Comparison of ENCODE assay signal across 7 mouse cellular contexts in the genomic region with DNA sequence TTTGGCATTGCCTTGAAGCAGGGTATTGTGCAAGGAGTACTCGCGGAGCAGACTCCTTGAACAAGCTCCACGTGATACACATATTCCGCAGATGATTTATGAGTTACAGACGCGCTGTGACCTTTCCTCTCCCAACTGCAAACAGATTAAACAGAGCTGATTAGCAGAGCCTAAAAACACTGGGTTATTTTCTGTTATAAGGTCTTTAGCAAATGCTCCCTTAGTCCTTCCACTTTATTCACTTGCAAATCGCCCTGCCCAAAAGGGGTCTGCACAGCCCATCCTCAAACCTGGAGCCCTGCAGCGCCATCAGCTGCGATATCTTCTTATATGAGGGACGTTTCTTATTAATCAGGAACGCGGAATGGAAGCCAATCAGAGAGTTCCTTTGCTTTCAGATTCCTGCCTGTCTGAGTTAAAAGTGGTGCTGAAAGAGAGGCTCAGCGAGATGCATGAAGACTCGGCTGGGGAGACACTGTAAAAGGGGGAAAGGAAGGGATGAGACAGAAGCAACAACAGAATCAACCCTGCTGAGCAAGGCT. TPM values are rescaled to one million over a fixed set of nuclear protein-coding genes. Genes with fewer than 3 reads are reported as not detected.
DNase-seq lines count a peak whose midpoint lies in the region; ATAC-seq lines count a peak whose summit lies in the region.

A gene (plus strand): TSS at position 287 of the 542 bp plus-strand sequence.

- DNase-seq in urinary bladder, postnatal 14 days (ENCODE audit: low spot score), result peak; percentile 24
- DNase-seq in urinary bladder, postnatal 25 days (ENCODE audit: low spot score), result no peak
- peak; percentile 46 for DNase-seq in embryonic facial prominence, embryonic 14.5 days (ENCODE audit: low spot score)
- peak; percentile 54 to 60 for DNase-seq in right cerebral cortex, adult 2 months (ENCODE audit: low spot score in 2 of 2)

- peak within 1 kb of the TSS; percentile 46 for H3K9ac ChIP-seq in embryonic facial prominence, embryonic 14.5 days (ENCODE audit: low read depth, low read length)
- no peak within 1 kb of the TSS for H3K9ac ChIP-seq in intestine, embryonic 15.5 days
- H3K9ac ChIP-seq in limb, embryonic 13.5 days, result peak within 1 kb of the TSS; percentile 13; the same call in 1 of the 2 replicates

- 0 out of 2 replicates have a peak, but pooled peaks have one; percentile 44 for ATAC-seq in embryonic facial prominence, embryonic 14.5 days (ENCODE audit: low read depth)
- peak; percentile 98 for ATAC-seq in intestine, embryonic 15.5 days
- ATAC-seq in limb, embryonic 13.5 days (ENCODE audit: low FRiP score, low read depth), result no peak; the same call in 1 of the 2 replicates
- ATAC-seq in monocyte, adult 5-6 weeks (replicated peaks; ENCODE audit: insufficient number of reproducible peaks, low FRiP score, low TSS enrichment, poor library complexity, severe bottlenecking), result no peak

- peak within 1 kb of the TSS; percentile 33 for H3K4me3 ChIP-seq in embryonic facial prominence, embryonic 14.5 days (ENCODE audit: low read depth, low read length)
- peak within 1 kb of the TSS; percentile 30 for H3K4me3 ChIP-seq in intestine, embryonic 15.5 days (replicated peaks)
- H3K4me3 ChIP-seq in limb, embryonic 13.5 days, result peak within 1 kb of the TSS; percentile 40

- no peaks in the 10 kb centered on the region for H3K36me3 ChIP-seq in embryonic facial prominence, embryonic 14.5 days (ENCODE audit: control insufficient read depth, insufficient read depth, low read length)
- H3K36me3 ChIP-seq in intestine, embryonic 15.5 days, result no peaks in the 10 kb centered on the region
- H3K36me3 ChIP-seq in limb, embryonic 13.5 days, result no peaks in the 10 kb centered on the region

- peak within 1 kb of the TSS; percentile 60 for H3K4me2 ChIP-seq in embryonic facial prominence, embryonic 14.5 days (ENCODE audit: low read depth, low read length)
- H3K4me2 ChIP-seq in intestine, embryonic 15.5 days (replicated peaks), result peak within 1 kb of the TSS; percentile 61
- peak within 1 kb of the TSS; percentile 67 for H3K4me2 ChIP-seq in limb, embryonic 13.5 days (replicated peaks)

- H3K4me1 ChIP-seq in embryonic facial prominence, embryonic 14.5 days (ENCODE audit: control insufficient read depth, insufficient read depth, low read length), result no peaks in the 10 kb centered on the region
- H3K4me1 ChIP-seq in intestine, embryonic 15.5 days (replicated peaks), result no peaks in the 10 kb centered on the region
- H3K4me1 ChIP-seq in limb, embryonic 13.5 days, result 0 out of 2 replicates have a peak, but pooled peaks cover 6% of the 10 kb centered on the region

- WGBS in embryonic facial prominence, embryonic 14.5 days, result 3% methylated on average over 14 of the region's 14 CpGs
- 1% methylated on average over 14 of the region's 14 CpGs for WGBS in intestine, embryonic 15.5 days
- 2% methylated on average over 14 of the region's 14 CpGs for WGBS in limb, embryonic 13.5 days

- no peaks in the 10 kb centered on the region for H3K27me3 ChIP-seq in embryonic facial prominence, embryonic 14.5 days (replicated peaks; ENCODE audit: control insufficient read depth, insufficient read depth, low read length)
- no peaks in the 10 kb centered on the region for H3K27me3 ChIP-seq in intestine, embryonic 15.5 days (replicated peaks)
- H3K27me3 ChIP-seq in limb, embryonic 13.5 days, result no peaks in the 10 kb centered on the region

- H3K27ac ChIP-seq in embryonic facial prominence, embryonic 14.5 days (replicated peaks; ENCODE audit: low read depth, low read length), result no peak within 1 kb of the TSS
- H3K27ac ChIP-seq in intestine, embryonic 15.5 days, result no peak within 1 kb of the TSS
- no peak within 1 kb of the TSS for H3K27ac ChIP-seq in limb, embryonic 13.5 days

- H3K9me3 ChIP-seq in embryonic facial prominence, embryonic 14.5 days (ENCODE audit: control insufficient read depth, low read length), result no peaks in the 10 kb centered on the region
- H3K9me3 ChIP-seq in intestine, embryonic 15.5 days, result no peaks in the 10 kb centered on the region
- H3K9me3 ChIP-seq in limb, embryonic 13.5 days, result no peaks in the 10 kb centered on the region

RNA-seq across cellular contexts. Expression of the gene that starts here (rescaled TPM):
- polyA plus RNA-seq in embryonic facial prominence, embryonic 14.5 days (2014; fragmentation: Nextera tagmentation; extraction: Ambion mirVana), result 0.49 and 0.93 TPM in 2 replicates
- polyA plus RNA-seq in intestine, embryonic 15.5 days (2015; fragmentation: Nextera tagmentation; extraction: Ambion mirVana), result 0.65 and 0.78 TPM in 2 replicates
- 0.42 and 0.75 TPM in 2 replicates for polyA plus RNA-seq in limb, embryonic 13.5 days (2015; fragmentation: Nextera tagmentation; extraction: Ambion mirVana)
- total RNA-seq in monocyte, adult 5-6 weeks (2017), result not detected in 3 replicates

Comparison
In these comparisons a context has a peak if more than half of its experiments do, and no peak if none do; other contexts are left out.
1. Peak in DNase-seq, ATAC-seq, H3K4me3 ChIP-seq, H3K9ac ChIP-seq and H3K4me2 ChIP-seq in embryonic facial prominence, embryonic 14.5 days; RNA of the gene not detected or under 1 TPM.
2. Peak in ATAC-seq, H3K4me3 ChIP-seq and H3K4me2 ChIP-seq in intestine, embryonic 15.5 days; RNA of the gene not detected or under 1 TPM.